14 mouse cellular contexts compared by ENCODE assay signal in genomic region chr8:119035126-119035525, GRCm38 (mm10).
A peak's percentile ranks its signal among the peaks of the same experiment; 100 is the strongest.
DNase-seq lines count a peak whose midpoint lies in the region; ATAC-seq lines count a peak whose summit lies in the region.
"Had no signal": no experiment of that assay in that cellular context is flagged by ENCODE, and none has a peak within 500 bp of the region (broad histone marks: within the 10 kb centered on the region; RNA-seq: fewer than 3 reads in every experiment).

No protein-coding gene starts in this region.

- DNase-seq in Muller cell, postnatal 12 days (ENCODE audit: inconsistent ontology term), result peak; percentile 84
- peak; percentile 58 to 68 for DNase-seq in frontal cortex, postnatal 36 days (ENCODE audit: low spot score in 2 of 2)
- DNase-seq in left cerebral cortex, postnatal 14 days (ENCODE audit: low spot score in 2 of 2), result peak; percentile 65 to 80
- no peak for DNase-seq in ovary, postnatal 36 days (ENCODE audit: low spot score)
- DNase-seq in midbrain, embryonic 14.5 days, result no peak
- DNase-seq: adrenal gland, adult 8-10 months; embryo, embryonic 11 days; gastrocnemius, postnatal 36 days; kidney, postnatal 14 days; thymus, adult 18-20 months had no signal

- no peaks in the 10 kb centered on the region for H3K27me3 ChIP-seq in midbrain, embryonic 14.5 days (ENCODE audit: control insufficient read depth, insufficient read depth, low read length)
- H3K27me3 ChIP-seq: liver, embryonic 15.5 days had no signal

- intact Hi-C loops in left cerebral cortex, postnatal 14 days (cut with DNase I), result no loop called here

- no peaks in the 10 kb centered on the region for H3K4me1 ChIP-seq in midbrain, embryonic 14.5 days (ENCODE audit: control insufficient read depth, insufficient read depth, low read length)
- H3K4me1 ChIP-seq: hindbrain, embryonic 10.5 days; liver, embryonic 15.5 days had no signal

- H3K9me3 ChIP-seq in midbrain, embryonic 14.5 days (ENCODE audit: control insufficient read depth, low read length), result no peaks in the 10 kb centered on the region

- 88% methylated on average over 7 of the region's 7 CpGs for WGBS in midbrain, embryonic 14.5 days

- H3K27ac ChIP-seq in midbrain, embryonic 14.5 days (replicated peaks; ENCODE audit: low read depth, low read length), result no peak overlapping the region
- H3K27ac ChIP-seq: hindbrain, embryonic 10.5 days; liver, embryonic 15.5 days had no signal

- no peaks in the 10 kb centered on the region for H3K36me3 ChIP-seq in midbrain, embryonic 14.5 days (ENCODE audit: control insufficient read depth, insufficient read depth, low read length)
- H3K36me3 ChIP-seq: hindbrain, embryonic 10.5 days; liver, embryonic 15.5 days had no signal

- no peak overlapping the region for H3K9ac ChIP-seq in midbrain, embryonic 14.5 days (replicated peaks; ENCODE audit: low read length)
- H3K9ac ChIP-seq: liver, embryonic 15.5 days had no signal

- ATAC-seq in cerebellum, adult (ENCODE audit: insufficient number of reproducible peaks, low FRiP score, low TSS enrichment), result peak; percentile 77
- no peak for ATAC-seq in megakaryocyte, adult 5-6 weeks (ENCODE audit: poor library complexity, severe bottlenecking)
- ATAC-seq in midbrain, embryonic 14.5 days (ENCODE audit: low FRiP score, low TSS enrichment), result no peak

- H3K4me2 ChIP-seq in midbrain, embryonic 14.5 days (ENCODE audit: low read length), result no peak overlapping the region
- H3K4me2 ChIP-seq: liver, embryonic 15.5 days had no signal

- no peak overlapping the region for H3K4me3 ChIP-seq in midbrain, embryonic 14.5 days (replicated peaks; ENCODE audit: low read depth, low read length)
- H3K4me3 ChIP-seq: hindbrain, embryonic 10.5 days; liver, embryonic 15.5 days had no signal

Comparison
In these comparisons a context has a peak if more than half of its experiments do, and no peak if none do; other contexts are left out.
1. DNase-seq: peak in Muller cell, postnatal 12 days (single experiment), frontal cortex, postnatal 36 days (2 of 2) and left cerebral cortex, postnatal 14 days (2 of 2); none in ovary, postnatal 36 days (single experiment) and midbrain, embryonic 14.5 days (single experiment).